9 mouse cellular contexts compared by ENCODE assay signal in genomic region chrX:73593212-73593611, GRCm38 (mm10). TPM values are rescaled to one million over a fixed set of nuclear protein-coding genes. Genes with fewer than 3 reads are reported as not detected.
DNase-seq lines count a peak whose midpoint lies in the region; ATAC-seq lines count a peak whose summit lies in the region.
"Had no signal": no experiment of that assay in that cellular context is flagged by ENCODE, and none has a peak within 500 bp of the region (broad histone marks: within the 10 kb centered on the region; RNA-seq: fewer than 3 reads in every experiment).

No protein-coding gene starts in this region.

- 29% methylated on average over 6 of the region's 6 CpGs for WGBS in forebrain, embryonic 10.5 days

- H3K36me3 ChIP-seq in forebrain, embryonic 10.5 days (replicated peaks): no peaks in the 10 kb centered on the region
- H3K36me3 ChIP-seq: limb, embryonic 12.5 days had no signal

- H3K27me3 ChIP-seq in forebrain, embryonic 10.5 days (ENCODE audit: poor library complexity, severe bottlenecking): peaks cover 58% of the 10 kb centered on the region

- intact Hi-C loops in left cerebral cortex, postnatal 4 days (cut with DNase I): no loop called here

- H3K4me3 ChIP-seq in forebrain, embryonic 10.5 days: no peak overlapping the region
- H3K4me3 ChIP-seq: limb, embryonic 12.5 days had no signal

- H3K4me1 ChIP-seq in forebrain, embryonic 10.5 days: peaks cover 13% of the 10 kb centered on the region

- H3K9me3 ChIP-seq in forebrain, embryonic 10.5 days: no peaks in the 10 kb centered on the region
- H3K9me3 ChIP-seq: limb, embryonic 12.5 days had no signal

- peak; percentile 18 to 26 for DNase-seq in cerebellum, postnatal 14 days
- no peak for DNase-seq in cerebellum, postnatal 36 days
- DNase-seq in 3134 (ENCODE audit: extremely low read depth, insufficient read length, low spot score): peak; percentile 48
- peak; percentile 24 for DNase-seq in kidney, postnatal 10 days
- DNase-seq in left cerebral cortex, postnatal 4 days: no peak
- DNase-seq in forebrain, embryonic 10.5 days (ENCODE audit: extremely low spot score, low spot score): no peak

- H3K27ac ChIP-seq in forebrain, embryonic 10.5 days: no peak overlapping the region
- H3K27ac ChIP-seq: limb, embryonic 12.5 days had no signal

- ATAC-seq in activated CD4-positive, CD25-positive, alpha-beta regulatory T cell, adult 4 months: peak; percentile 19
- peak; percentile 90 for ATAC-seq in megakaryocyte-erythroid progenitor cell, adult 5-6 weeks (replicated peaks; ENCODE audit: low FRiP score, low TSS enrichment, poor library complexity, severe bottlenecking)

RNA-seq across cellular contexts. Expression of gene Dusp9, which starts 46.0 kb away (rescaled TPM):
- polyA plus RNA-seq in activated CD4-positive, CD25-positive, alpha-beta regulatory T cell, adult 4 months (2017; shearing (Covaris generic)): under 1 TPM in 1 of 2 experiments, not detected in 1; 0.23 TPM
- 1.5 TPM in 1 of 2 replicates, not detected in the other for total RNA-seq in megakaryocyte-erythroid progenitor cell, adult 5-6 weeks (2014; fragmentation: Nextera tagmentation)
- total RNA-seq in megakaryocyte-erythroid progenitor cell, adult 5-6 weeks (2017): 0.38 and 0.61 TPM in 2 replicates
- under 1 TPM; 0.12 to 0.14 TPM for total RNA-seq in left cerebral cortex, postnatal 4 days (2021)
- 38.3 and 40.8 TPM in 2 replicates for polyA plus RNA-seq in forebrain, embryonic 10.5 days (2016; fragmentation: Nextera tagmentation; extraction: Ambion mirVana)

Comparison
In these comparisons a context has a peak if more than half of its experiments do, and no peak if none do; other contexts are left out.
1. DNase-seq: peak in cerebellum, postnatal 14 days (2 of 2), 3134 (single experiment) and kidney, postnatal 10 days (single experiment); none in cerebellum, postnatal 36 days (0 of 2), left cerebral cortex, postnatal 4 days (single experiment) and forebrain, embryonic 10.5 days (single experiment).